Mouse (Mus musculus) testis, postnatal 14 days (tissue): Measurements from ENCODE around the gene Adprm.
"Not testable (repeated sequence)": the region's sequence is repeated elsewhere in the genome, so short reads cannot be mapped to it uniquely, and the experiment has no call there.

Experiments
- DNase-seq: peaks from one replicate; pipeline ENCODE4 v3.0.0; 2021; ENCODE audit warnings: low spot score

Adprm gene

GRCm38 (mm10) chr11:67023191-67023590 is 29.2 kb downstream of the Adprm start:
- not testable (repeated sequence) for DNase-seq

GRCm38 (mm10) chr11:67022354-67023115 is 29.9 kb downstream of the Adprm start:
- DNase-seq: no peak

- DNase-seq: peak; percentile 51
These were observed 31.4 kb downstream of the Adprm start for GRCm38 (mm10) chr11:67020948-67021347.

GRCm38 (mm10) chr11:67019711-67020475 is 32.5 kb downstream of the Adprm start:
- no peak for DNase-seq

GRCm38 (mm10) chr11:67017801-67018591 is 34.4 kb downstream of the Adprm start:
- no peak for DNase-seq

- DNase-seq: no peak
These were observed 40.8 kb downstream of the Adprm start for GRCm38 (mm10) chr11:67011635-67012034.

- no peak for DNase-seq
These were observed 42.0 kb downstream of the Adprm start for GRCm38 (mm10) chr11:67010430-67010829.

- no peak for DNase-seq
These were observed 43.9 kb downstream of the Adprm start for GRCm38 (mm10) chr11:67008528-67008927.

- DNase-seq: no peak
These were observed 44.4 kb downstream of the Adprm start for GRCm38 (mm10) chr11:67007961-67008360.

GRCm38 (mm10) chr11:67002911-67003310 is 49.5 kb downstream of the Adprm start:
- DNase-seq: no peak

- no peak for DNase-seq
These were observed 50.7 kb downstream of the Adprm start for GRCm38 (mm10) chr11:67001717-67002116.

- no peak for DNase-seq
These were observed 51.7 kb downstream of the Adprm start for GRCm38 (mm10) chr11:67000671-67001070.

GRCm38 (mm10) chr11:66998467-66999403 is 53.7 kb downstream of the Adprm start:
- DNase-seq: peak; percentile 7

- DNase-seq: no peak
These were observed 55.9 kb downstream of the Adprm start for GRCm38 (mm10) chr11:66996446-66996845.

GRCm38 (mm10) chr11:66993674-66994073 is 58.7 kb downstream of the Adprm start:
- no peak for DNase-seq

- DNase-seq: no peak
These were observed 60.2 kb downstream of the Adprm start for GRCm38 (mm10) chr11:66992150-66992549.
